Mouse (Mus musculus) heart, adult 2 months (tissue): Measurements from ENCODE around the gene Cd300lf. TPM values are rescaled to one million over a fixed set of nuclear protein-coding genes. Genes with fewer than 3 reads are reported as not detected.

Experiments
- DNase-seq, 2 experiments: peaks; one replicate each; pipeline ENCODE4 v3.0.0; 2021
- H3K27ac ChIP-seq: fragments of 200-600 bp; 2 replicates; pipeline ENCODE4 v1.8.1; 2022
- H3K27me3 ChIP-seq: fragments of 200-500 bp; 2 replicates; pipeline ENCODE4 v1.6.1; 2012; ENCODE audit warnings: mild to moderate bottlenecking, low read length, inconsistent platforms, mixed read lengths; ENCODE audit not compliant: control insufficient read depth, insufficient read depth
- H3K36me3 ChIP-seq: fragments of 200-500 bp; 2 replicates; pipeline ENCODE4 v1.6.1; 2012; ENCODE audit warnings: low read length, inconsistent platforms; ENCODE audit not compliant: control insufficient read depth, insufficient read depth
- H3K4me1 ChIP-seq: fragments of 200-500 bp; 2 replicates; pipeline ENCODE4 v1.6.1; 2011; ENCODE audit warnings: low read length; ENCODE audit not compliant: control insufficient read depth, insufficient read depth
- H3K4me3 ChIP-seq: fragments of 200-600 bp; 2 replicates; pipeline ENCODE4 v1.8.1; 2022
- H3K79me2 ChIP-seq: fragments of 200-500 bp; replicated peaks from 2 replicates; pipeline ENCODE4 v1.6.1; 2012; ENCODE audit warnings: mild to moderate bottlenecking, inconsistent platforms, low read length, moderate library complexity, mixed read lengths; ENCODE audit not compliant: control insufficient read depth, insufficient read depth
- H3K9ac ChIP-seq: fragments of 200-500 bp; 2 replicates; pipeline ENCODE4 v1.6.1; 2012; ENCODE audit warnings: low read depth, mild to moderate bottlenecking, control low read depth, inconsistent platforms, low read length, mixed read lengths
- CTCF ChIP-seq: fragments of 200-600 bp; IDR thresholded peaks from 2 replicates; pipeline ENCODE4 v1.8.1; 2022; ENCODE audit warnings: antibody characterized with exemption, mild to moderate bottlenecking, moderate library complexity
- EP300 ChIP-seq: fragments of 200-500 bp; IDR thresholded peaks from 2 replicates; pipeline ENCODE4 v1.6.1; 2011; ENCODE audit warnings: low read depth, low read length, control low read depth; ENCODE audit not compliant: insufficient read depth
- POLR2A ChIP-seq: fragments of 200-500 bp; IDR thresholded peaks from 2 replicates; pipeline ENCODE4 v1.6.1; 2011; ENCODE audit warnings: mild to moderate bottlenecking, low read depth, low read length, control low read depth; ENCODE audit not compliant: insufficient read depth
- WGBS: fragments of 180-500 bp; shearing (Covaris S2); methylation state at CpG from one replicate; pipeline ENCODE4 v1.1.7; 2018; 5-methylcytosine and 5-hydroxymethylcytosine counted together
- intact Hi-C: fragments of 180-260 bp; cut with DNase I; formaldehyde crosslinking; loops from one replicate; pipeline ENCODE4 v1.15.1; 2025
- polyA plus RNA-seq: library from polyadenylated mRNA; depleted of rRNA; stranded (reverse); fragments of >200 nt; gene quantifications from 2 replicates; pipeline ENCODE4 v1.2.3, GENCODE M21; 2012
- total RNA-seq, 2 experiments: library from RNA; stranded (reverse); gene quantifications; 2 replicates each; pipeline ENCODE4 v1.2.3; 2021

The Cd300lf gene
- total and polyA plus RNA-seq, 3 experiments, result 0.11 to 1.00 (median 0.60) TPM

GRCm38 (mm10) chr11:115176399-115177190 is 42.8 kb upstream of the Cd300lf start:
- H3K27me3 ChIP-seq, result no peaks in the 10 kb centered on the region
- no peak overlapping the region for H3K4me3 ChIP-seq
- peak; percentile 27 to 45 for DNase-seq
- no peaks in the 10 kb centered on the region for H3K36me3 ChIP-seq
- no peaks in the 10 kb centered on the region for H3K79me2 ChIP-seq
- 77% methylated on average over 24 of the region's 24 CpGs for WGBS
- H3K9ac ChIP-seq, result 0 out of 2 replicates have a peak overlapping the region, but pooled peaks have one; percentile 7
- intact Hi-C loops, result no loop called here
- TF ChIP-seq POLR2A (no peak), CTCF (no peak), EP300 (no peak)
- H3K27ac ChIP-seq, result peak overlapping the region; percentile 17; the same call in 1 of the 2 replicates
- H3K4me1 ChIP-seq, result peaks cover 2% of the 10 kb centered on the region; the same call in 1 of the 2 replicates

- Histone ChIP-seq H3K4me1 (peaks cover 2% of the 10 kb centered on the region; the same call in 1 of the 2 replicates), H3K79me2 (no peaks in the 10 kb centered on the region), H3K4me3 (no peak overlapping the region), H3K27ac (no peak overlapping the region), H3K9ac (no peak overlapping the region), H3K27me3 (no peaks in the 10 kb centered on the region), H3K36me3 (no peaks in the 10 kb centered on the region)
- DNase-seq, result no peak
- 47% methylated on average over 16 of the region's 16 CpGs for WGBS
- TF ChIP-seq POLR2A, result no peak
- no peak for TF ChIP-seq CTCF
- no peak for TF ChIP-seq EP300
- intact Hi-C loops, result no loop called here
These were observed 40.0 kb upstream of the Cd300lf start for GRCm38 (mm10) chr11:115173549-115174339.

GRCm38 (mm10) chr11:115172825-115173287 is 39.1 kb upstream of the Cd300lf start:
- peak; percentile 61 to 63 for DNase-seq
- Histone ChIP-seq H3K79me2 (no peaks in the 10 kb centered on the region), H3K4me1 (peaks cover 2% of the 10 kb centered on the region; the same call in 1 of the 2 replicates), H3K27me3 (no peaks in the 10 kb centered on the region), H3K9ac (no peak overlapping the region), H3K36me3 (no peaks in the 10 kb centered on the region), H3K27ac (no peak overlapping the region), H3K4me3 (no peak overlapping the region)
- intact Hi-C loops, result no loop called here
- WGBS, result 55% methylated on average over 4 of the region's 4 CpGs
- TF ChIP-seq CTCF (no peak), EP300 (no peak), POLR2A (no peak)

GRCm38 (mm10) chr11:115171125-115171524 is 37.3 kb upstream of the Cd300lf start:
- Histone ChIP-seq H3K27me3 (no peaks in the 10 kb centered on the region), H3K36me3 (no peaks in the 10 kb centered on the region), H3K4me1 (peaks cover 2% of the 10 kb centered on the region; the same call in 1 of the 2 replicates), H3K9ac (no peak overlapping the region), H3K27ac (no peak overlapping the region), H3K4me3 (no peak overlapping the region), H3K79me2 (no peaks in the 10 kb centered on the region)
- no peak for DNase-seq
- 62% methylated on average over 8 of the region's 8 CpGs for WGBS
- intact Hi-C loops, result no loop called here
- TF ChIP-seq EP300 (no peak), POLR2A (no peak), CTCF (no peak)

- no peak overlapping the region for H3K27ac ChIP-seq
- no peaks in the 10 kb centered on the region for H3K79me2 ChIP-seq
- no peak for DNase-seq
- H3K4me3 ChIP-seq, result no peak overlapping the region
- H3K9ac ChIP-seq, result no peak overlapping the region
- H3K27me3 ChIP-seq, result no peaks in the 10 kb centered on the region
- H3K4me1 ChIP-seq, result peaks cover 7% of the 10 kb centered on the region
- TF ChIP-seq POLR2A, result no peak
- no peak for TF ChIP-seq CTCF
- no peak for TF ChIP-seq EP300
- H3K36me3 ChIP-seq, result no peaks in the 10 kb centered on the region
- intact Hi-C loops, result no loop called here
- 85% methylated on average over 4 of the region's 4 CpGs for WGBS
These were observed 35.6 kb upstream of the Cd300lf start for GRCm38 (mm10) chr11:115169430-115169829.
